Comparison of ENCODE assay signal across 10 mouse cellular contexts in genomic region chr12:99686418-99686992, GRCm38 (mm10).
DNase-seq lines count a peak whose midpoint lies in the region; ATAC-seq and TF ChIP-seq lines count a peak whose summit lies in the region.
"Had no signal": no experiment of that assay in that cellular context is flagged by ENCODE, and none has a peak within 500 bp of the region (broad histone marks: within the 10 kb centered on the region; RNA-seq: fewer than 3 reads in every experiment).

No protein-coding gene starts in this region.

- no peaks in the 10 kb centered on the region for H3K9me3 ChIP-seq in lung, postnatal 0 days (ENCODE audit: low read length)
- H3K9me3 ChIP-seq in heart, embryonic 10.5 days, result no peaks in the 10 kb centered on the region

- TF ChIP-seq CTCF in lung, postnatal 0 days (IDR thresholded peaks at IDR 0.05), result no peak

- no peaks in the 10 kb centered on the region for H3K36me3 ChIP-seq in lung, postnatal 0 days (ENCODE audit: insufficient read depth, low read length)
- no peaks in the 10 kb centered on the region for H3K36me3 ChIP-seq in heart, embryonic 10.5 days

- WGBS in lung, postnatal 0 days, result 47% methylated on average over 6 of the region's 6 CpGs
- WGBS in heart, embryonic 10.5 days, result 60% methylated on average over 6 of the region's 6 CpGs

- no peak for TF ChIP-seq EP300 in lung, postnatal 0 days (IDR thresholded peaks at IDR 0.05)

- no peak overlapping the region for H3K4me2 ChIP-seq in lung, postnatal 0 days (replicated peaks; ENCODE audit: low read depth, low read length)

- ATAC-seq in lung, postnatal 0 days, result 0 out of 2 replicates have a peak, but pooled peaks have one; percentile 52
- ATAC-seq: midbrain, embryonic 16.5 days had no signal

- peak; percentile 32 for DNase-seq in lung, postnatal 0 days (ENCODE audit: low spot score)
- DNase-seq in lung, postnatal 14 days, result no peak
- DNase-seq in cerebellum, adult 9-11 months, result peak; percentile 37
- no peak for DNase-seq in heart, embryonic 10.5 days (ENCODE audit: low spot score)
- DNase-seq in skeletal muscle tissue, adult 2 months (ENCODE audit: low read depth, low spot score), result peak; percentile 87
- DNase-seq in kidney, postnatal 4 days, result no peak
- no peak for DNase-seq in c-Kit-positive CD71-positive TER-119-positive erythroid progenitor cells, embryonic 14.5 days (ENCODE audit: low spot score)
- no peak for DNase-seq in kidney, adult 11 months
- DNase-seq: kidney, adult 8-10 months had no signal

- no peak overlapping the region for H3K4me3 ChIP-seq in lung, postnatal 0 days (ENCODE audit: low read depth, low read length)
- H3K4me3 ChIP-seq in heart, embryonic 10.5 days, result no peak overlapping the region

- H3K27me3 ChIP-seq in lung, postnatal 0 days (replicated peaks; ENCODE audit: insufficient read depth, low read length), result no peaks in the 10 kb centered on the region
- no peaks in the 10 kb centered on the region for H3K27me3 ChIP-seq in heart, embryonic 10.5 days (ENCODE audit: insufficient read depth, poor library complexity, severe bottlenecking)

- H3K27ac ChIP-seq in lung, postnatal 0 days (ENCODE audit: low read length), result no peak overlapping the region
- 0 out of 2 replicates have a peak overlapping the region, but pooled peaks have one; percentile 13 for H3K27ac ChIP-seq in heart, embryonic 10.5 days

- no peaks in the 10 kb centered on the region for H3K4me1 ChIP-seq in lung, postnatal 0 days (ENCODE audit: insufficient read depth, low read depth, low read length)
- H3K4me1 ChIP-seq in heart, embryonic 10.5 days, result 0 out of 2 replicates have a peak, but pooled peaks cover 4% of the 10 kb centered on the region

- H3K9ac ChIP-seq in lung, postnatal 0 days (replicated peaks; ENCODE audit: low read depth), result no peak overlapping the region

Comparison
In these comparisons a context has a peak if more than half of its experiments do, and no peak if none do; other contexts are left out.
1. DNase-seq: peak in lung, postnatal 0 days (single experiment), cerebellum, adult 9-11 months (single experiment) and skeletal muscle tissue, adult 2 months (single experiment); none in lung, postnatal 14 days (single experiment), heart, embryonic 10.5 days (single experiment), kidney, postnatal 4 days (0 of 2), c-Kit-positive CD71-positive TER-119-positive erythroid progenitor cells, embryonic 14.5 days (single experiment) and kidney, adult 11 months (single experiment).